Mouse (Mus musculus) intestine, embryonic 15.5 days (tissue): ENCODE measurements around the gene Zbp1. TPM values are rescaled to one million over a fixed set of nuclear protein-coding genes. Genes with fewer than 3 reads are reported as not detected.
A peak's percentile ranks its signal among the peaks of the same experiment; 100 is the strongest.

ENCODE experiments used
- ATAC-seq: fragments of 200-750 bp; cut with Nextera tagmentation; 2 replicates; pipeline ENCODE4 v1.8.0; 2017; ENCODE audit warnings: moderate TSS enrichment, moderate library complexity
- H3K27ac ChIP-seq: fragments of 300-500 bp; sonication (generic); 2 replicates; pipeline ENCODE4 v1.5.1; 2015; ENCODE audit warnings: mild to moderate bottlenecking, inconsistent platforms
- H3K27me3 ChIP-seq: fragments of 300-500 bp; sonication (generic); replicated peaks from 2 replicates; pipeline ENCODE4 v1.6.1; 2015; ENCODE audit warnings: inconsistent platforms
- H3K36me3 ChIP-seq: fragments of 300-500 bp; sonication (generic); 2 replicates; pipeline ENCODE4 v1.6.1; 2015; ENCODE audit warnings: inconsistent platforms
- H3K4me1 ChIP-seq: fragments of 300-500 bp; sonication (generic); replicated peaks from 2 replicates; pipeline ENCODE4 v1.6.1; 2015; ENCODE audit warnings: inconsistent platforms
- H3K4me2 ChIP-seq: fragments of 300-500 bp; sonication (generic); replicated peaks from 2 replicates; pipeline ENCODE4 v1.6.1; 2015; ENCODE audit warnings: mild to moderate bottlenecking, inconsistent platforms
- H3K4me3 ChIP-seq: fragments of 300-500 bp; sonication (generic); replicated peaks from 2 replicates; pipeline ENCODE4 v1.5.1; 2015; ENCODE audit warnings: inconsistent platforms
- H3K9ac ChIP-seq: fragments of 300-500 bp; sonication (generic); 2 replicates; pipeline ENCODE4 v1.6.1; 2015; ENCODE audit warnings: inconsistent platforms
- H3K9me3 ChIP-seq: fragments of 300-500 bp; sonication (generic); 2 replicates; pipeline ENCODE4 v1.6.1; 2016; ENCODE audit warnings: inconsistent platforms
- WGBS: fragments of 180-500 bp; shearing (Covaris S2); methylation state at CpG from one replicate; pipeline ENCODE4 v1.1.7; 2015; 5-methylcytosine and 5-hydroxymethylcytosine counted together
- polyA plus RNA-seq: library from polyadenylated mRNA; unstranded; fragments of >200 nt; fragmentation: Nextera tagmentation; extraction: Ambion mirVana; gene quantifications from 2 replicates; pipeline ENCODE4 v1.2.1, GENCODE M21; 2015

Gene Zbp1
- polyA plus RNA-seq, 1 experiment from 2014 or later, result 0.55 TPM

GRCm38 (mm10) chr2:173171956-173172355, 46.8 kb downstream of the Zbp1 start:
- 37% methylated on average over 5 of the region's 5 CpGs for WGBS
- Histone ChIP-seq H3K36me3 (no peaks in the 10 kb centered on the region), H3K4me1 (peaks cover 35% of the 10 kb centered on the region), H3K4me2 (peak overlapping the region; percentile 71), H3K9ac (no peak overlapping the region), H3K4me3 (no peak overlapping the region), H3K9me3 (no peaks in the 10 kb centered on the region), H3K27me3 (peaks cover 13% of the 10 kb centered on the region), H3K27ac (no peak overlapping the region)
- peak; percentile 11 for ATAC-seq

- Histone ChIP-seq H3K4me3 (peak overlapping the region; percentile 17; the same call in 1 of the 2 replicates), H3K9ac (peak overlapping the region; percentile 17; the same call in 1 of the 2 replicates), H3K4me2 (peak overlapping the region; percentile 71), H3K9me3 (no peaks in the 10 kb centered on the region), H3K36me3 (no peaks in the 10 kb centered on the region), H3K27me3 (peaks cover 13% of the 10 kb centered on the region), H3K27ac (0 out of 2 replicates have a peak overlapping the region, but pooled peaks have one; percentile 22), H3K4me1 (peaks cover 35% of the 10 kb centered on the region)
- WGBS, result under 1% methylated on average over 30 of the region's 30 CpGs
- ATAC-seq, result peak; percentile 81
Observed at GRCm38 (mm10) chr2:173171470-173171869, 47.3 kb downstream of the Zbp1 start.

GRCm38 (mm10) chr2:173170715-173171114, 48.0 kb downstream of the Zbp1 start:
- no peaks in the 10 kb centered on the region for H3K36me3 ChIP-seq
- H3K9me3 ChIP-seq, result no peaks in the 10 kb centered on the region
- H3K4me1 ChIP-seq, result peaks cover 35% of the 10 kb centered on the region
- no peak overlapping the region for H3K4me3 ChIP-seq
- WGBS, result 39% methylated on average over 2 of the region's 2 CpGs
- H3K27ac ChIP-seq, result no peak overlapping the region
- no peak overlapping the region for H3K9ac ChIP-seq
- no peak overlapping the region for H3K4me2 ChIP-seq
- peaks cover 13% of the 10 kb centered on the region for H3K27me3 ChIP-seq
- 0 out of 2 replicates have a peak, but pooled peaks have one; percentile 2 for ATAC-seq

- peaks cover 35% of the 10 kb centered on the region for H3K4me1 ChIP-seq
- H3K4me3 ChIP-seq, result no peak overlapping the region
- no peak overlapping the region for H3K4me2 ChIP-seq
- 55% methylated on average over 2 of the region's 2 CpGs for WGBS
- no peaks in the 10 kb centered on the region for H3K9me3 ChIP-seq
- H3K9ac ChIP-seq, result no peak overlapping the region
- peaks cover 13% of the 10 kb centered on the region for H3K27me3 ChIP-seq
- no peak overlapping the region for H3K27ac ChIP-seq
- ATAC-seq, result no peak
- no peaks in the 10 kb centered on the region for H3K36me3 ChIP-seq
Observed at GRCm38 (mm10) chr2:173170081-173170480, 48.6 kb downstream of the Zbp1 start.

- peaks cover 25% of the 10 kb centered on the region for H3K4me1 ChIP-seq
- no peak overlapping the region for H3K9ac ChIP-seq
- WGBS, result 47% methylated on average over 5 of the region's 5 CpGs
- peaks cover 10% of the 10 kb centered on the region for H3K27me3 ChIP-seq
- H3K36me3 ChIP-seq, result no peaks in the 10 kb centered on the region
- H3K4me3 ChIP-seq, result no peak overlapping the region
- H3K27ac ChIP-seq, result no peak overlapping the region
- no peak for ATAC-seq
- H3K4me2 ChIP-seq, result no peak overlapping the region
- H3K9me3 ChIP-seq, result no peaks in the 10 kb centered on the region
Observed at GRCm38 (mm10) chr2:173168411-173168851, 50.3 kb downstream of the Zbp1 start.

GRCm38 (mm10) chr2:173165357-173165756, 53.4 kb downstream of the Zbp1 start:
- Histone ChIP-seq H3K4me2 (no peak overlapping the region), H3K36me3 (no peaks in the 10 kb centered on the region), H3K9me3 (no peaks in the 10 kb centered on the region), H3K27ac (no peak overlapping the region), H3K4me3 (no peak overlapping the region), H3K4me1 (peaks cover 10% of the 10 kb centered on the region; the same call in 1 of the 2 replicates), H3K27me3 (peaks cover 10% of the 10 kb centered on the region), H3K9ac (no peak overlapping the region)
- no peak for ATAC-seq
- 83% methylated on average over 10 of the region's 10 CpGs for WGBS

- H3K4me1 ChIP-seq, result peaks cover 13% of the 10 kb centered on the region
- H3K9me3 ChIP-seq, result no peaks in the 10 kb centered on the region
- H3K27me3 ChIP-seq, result peaks cover 7% of the 10 kb centered on the region; the same call in 1 of the 2 replicates
- no peak overlapping the region for H3K4me3 ChIP-seq
- WGBS, result 91% methylated on average over 10 of the region's 10 CpGs
- no peak for ATAC-seq
- no peak overlapping the region for H3K9ac ChIP-seq
- H3K36me3 ChIP-seq, result no peaks in the 10 kb centered on the region
- H3K27ac ChIP-seq, result no peak overlapping the region
- H3K4me2 ChIP-seq, result no peak overlapping the region
Observed at GRCm38 (mm10) chr2:173164946-173165345, 53.8 kb downstream of the Zbp1 start.

- Histone ChIP-seq H3K9me3 (no peaks in the 10 kb centered on the region), H3K36me3 (no peaks in the 10 kb centered on the region), H3K27ac (no peak overlapping the region), H3K9ac (no peak overlapping the region), H3K4me2 (no peak overlapping the region), H3K27me3 (peaks cover 1% of the 10 kb centered on the region; the same call in 1 of the 2 replicates), H3K4me3 (no peak overlapping the region), H3K4me1 (peaks cover 19% of the 10 kb centered on the region)
- 44% methylated on average over 2 of the region's 2 CpGs for WGBS
- ATAC-seq, result no peak
Observed at GRCm38 (mm10) chr2:173164358-173164757, 54.4 kb downstream of the Zbp1 start.

GRCm38 (mm10) chr2:173163380-173163779, 55.3 kb downstream of the Zbp1 start:
- Histone ChIP-seq H3K9me3 (no peaks in the 10 kb centered on the region), H3K27me3 (no peaks in the 10 kb centered on the region), H3K36me3 (no peaks in the 10 kb centered on the region), H3K9ac (no peak overlapping the region), H3K27ac (no peak overlapping the region), H3K4me2 (no peak overlapping the region), H3K4me1 (peaks cover 19% of the 10 kb centered on the region), H3K4me3 (no peak overlapping the region)
- WGBS, result 70% methylated on average over 8 of the region's 8 CpGs
- no peak for ATAC-seq

GRCm38 (mm10) chr2:173159354-173160311, 59.1 kb downstream of the Zbp1 start:
- peak; percentile 94 for ATAC-seq
- H3K27me3 ChIP-seq, result no peaks in the 10 kb centered on the region
- H3K9ac ChIP-seq, result no peak overlapping the region
- H3K4me2 ChIP-seq, result peak overlapping the region; percentile 46
- H3K9me3 ChIP-seq, result no peaks in the 10 kb centered on the region
- peak overlapping the region; percentile 91 for H3K27ac ChIP-seq
- H3K36me3 ChIP-seq, result no peaks in the 10 kb centered on the region
- H3K4me1 ChIP-seq, result peaks cover 19% of the 10 kb centered on the region
- WGBS, result 15% methylated on average over 24 of the region's 24 CpGs
- no peak overlapping the region for H3K4me3 ChIP-seq

GRCm38 (mm10) chr2:173158390-173159055, 60.2 kb downstream of the Zbp1 start:
- H3K27ac ChIP-seq, result no peak overlapping the region
- H3K36me3 ChIP-seq, result no peaks in the 10 kb centered on the region
- H3K4me1 ChIP-seq, result peaks cover 19% of the 10 kb centered on the region
- 87% methylated on average over 19 of the region's 19 CpGs for WGBS
- H3K27me3 ChIP-seq, result no peaks in the 10 kb centered on the region
- no peaks in the 10 kb centered on the region for H3K9me3 ChIP-seq
- H3K4me2 ChIP-seq, result no peak overlapping the region
- no peak overlapping the region for H3K9ac ChIP-seq
- H3K4me3 ChIP-seq, result no peak overlapping the region
- no peak for ATAC-seq

- no peaks in the 10 kb centered on the region for H3K9me3 ChIP-seq
- 93% methylated on average over 4 of the region's 4 CpGs for WGBS
- no peak overlapping the region for H3K9ac ChIP-seq
- peaks cover 24% of the 10 kb centered on the region for H3K4me1 ChIP-seq
- no peak overlapping the region for H3K27ac ChIP-seq
- no peak overlapping the region for H3K4me3 ChIP-seq
- ATAC-seq, result no peak
- H3K27me3 ChIP-seq, result no peaks in the 10 kb centered on the region
- H3K36me3 ChIP-seq, result no peaks in the 10 kb centered on the region
- no peak overlapping the region for H3K4me2 ChIP-seq
Observed at GRCm38 (mm10) chr2:173157871-173158270, 60.9 kb downstream of the Zbp1 start.
